Mouse (Mus musculus) layer of hippocampus, adult 9-10 months (tissue): ENCODE measurements around the gene Nfib.

Experiments
- DNase-seq: peaks from one replicate; pipeline ENCODE4 v3.0.0; 2022; ENCODE audit warnings: low spot score

Nfib gene

GRCm38 (mm10) chr4:82512743-82513425, 192.7 kb downstream of the Nfib start:
- DNase-seq: no peak

- DNase-seq: no peak
Observed at GRCm38 (mm10) chr4:82512335-82512734, 193.2 kb downstream of the Nfib start.

- no peak for DNase-seq
Observed at GRCm38 (mm10) chr4:82511524-82511923, 194.0 kb downstream of the Nfib start.

- DNase-seq: no peak
Observed at GRCm38 (mm10) chr4:82511001-82511513, 194.5 kb downstream of the Nfib start.

- no peak for DNase-seq
Observed at GRCm38 (mm10) chr4:82509771-82510170, 195.8 kb downstream of the Nfib start.

GRCm38 (mm10) chr4:82509166-82509767, 196.3 kb downstream of the Nfib start:
- no peak for DNase-seq

GRCm38 (mm10) chr4:82508281-82508687, 197.3 kb downstream of the Nfib start:
- DNase-seq: no peak

GRCm38 (mm10) chr4:82507541-82508280, 197.8 kb downstream of the Nfib start:
- DNase-seq: no peak

- no peak for DNase-seq
Observed at GRCm38 (mm10) chr4:82506731-82507331, 198.7 kb downstream of the Nfib start.

- DNase-seq: no peak
Observed at GRCm38 (mm10) chr4:82506081-82506730, 199.3 kb downstream of the Nfib start.

- DNase-seq: no peak
Observed at GRCm38 (mm10) chr4:82505121-82506031, 200.2 kb downstream of the Nfib start.

- DNase-seq: no peak
Observed at GRCm38 (mm10) chr4:82504284-82505120, 201.0 kb downstream of the Nfib start.

- DNase-seq: no peak
Observed at GRCm38 (mm10) chr4:82504015-82504283, 201.6 kb downstream of the Nfib start.

GRCm38 (mm10) chr4:82503274-82504014, 202.1 kb downstream of the Nfib start:
- DNase-seq: no peak

- DNase-seq: no peak
Observed at GRCm38 (mm10) chr4:82502611-82503010, 202.9 kb downstream of the Nfib start.

- no peak for DNase-seq
Observed at GRCm38 (mm10) chr4:82502012-82502411, 203.5 kb downstream of the Nfib start.

GRCm38 (mm10) chr4:82500578-82501098, 204.9 kb downstream of the Nfib start:
- no peak for DNase-seq

GRCm38 (mm10) chr4:82499725-82500577, 205.6 kb downstream of the Nfib start:
- DNase-seq: no peak
